Mouse (Mus musculus) forelimb bud, embryonic 11.5 days (tissue): ENCODE data around the gene Fmo1.

Experiments
- DNase-seq: peaks from one replicate; pipeline ENCODE4 v3.0.0-alpha.2; 2012; ENCODE audit warnings: low read depth, low spot score

Gene Fmo1

DNA sequence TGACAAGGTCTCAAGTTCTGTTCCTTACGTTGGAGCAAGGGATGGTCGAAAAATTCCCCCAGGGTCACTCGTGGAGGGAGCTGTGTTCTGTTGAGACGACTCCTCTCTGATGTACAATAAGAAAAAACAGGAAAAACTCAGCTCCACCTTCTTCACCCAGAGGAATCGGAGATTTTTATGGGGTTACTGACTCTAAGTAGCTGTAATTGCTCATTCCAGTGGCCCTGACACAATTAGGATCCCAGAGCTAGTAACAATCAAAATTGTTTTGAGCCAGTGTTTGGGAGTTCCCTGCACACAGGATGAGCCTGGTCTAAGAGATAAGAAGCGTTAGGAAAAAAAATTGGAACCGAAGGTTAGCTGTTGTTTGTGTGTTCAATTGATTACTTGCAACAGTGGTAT lies at the start of gene Fmo1:
Gene Fmo1 (minus strand): TSS at position 331 of the 402 bp plus-strand sequence.
- no peak for DNase-seq

GRCm38 (mm10) chr1:162914932-162915556 lies 48.6 kb upstream of the Fmo1 start:
- DNase-seq: no peak

- no peak for DNase-seq
These were observed 45.7 kb upstream of the Fmo1 start for GRCm38 (mm10) chr1:162912085-162912484.

- peak; percentile 14 for DNase-seq
These were observed 35.5 kb upstream of the Fmo1 start for GRCm38 (mm10) chr1:162901879-162902278.

GRCm38 (mm10) chr1:162897838-162898811 lies 31.7 kb upstream of the Fmo1 start, which contains the start of gene Fmo2:
Gene Fmo2, minus strand, starts transcription at chr1:162898726.
- DNase-seq: no peak

GRCm38 (mm10) chr1:162895900-162896299 lies 29.5 kb upstream of the Fmo1 start:
- peak; percentile 65 for DNase-seq

DNA sequence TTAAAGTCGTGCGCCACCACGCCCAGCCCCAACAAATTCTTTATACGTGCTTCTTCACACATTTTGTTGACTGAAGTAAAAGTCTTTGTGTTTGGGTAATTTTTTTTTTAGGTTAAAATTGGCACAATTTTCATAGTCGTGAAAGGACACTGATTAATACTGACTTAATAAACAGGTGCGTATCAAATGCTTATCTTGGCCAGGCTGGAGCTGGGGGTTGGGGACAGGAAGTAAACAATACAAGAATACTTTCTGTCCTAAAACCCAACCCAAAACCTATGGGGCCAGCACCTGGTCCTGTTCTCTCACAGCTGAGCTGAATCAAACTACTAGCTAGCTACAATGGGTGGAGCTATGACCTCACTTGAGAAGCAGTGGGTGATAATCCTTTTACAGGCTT lies 26.6 kb upstream of the Fmo1 start:
- no peak for DNase-seq

DNA sequence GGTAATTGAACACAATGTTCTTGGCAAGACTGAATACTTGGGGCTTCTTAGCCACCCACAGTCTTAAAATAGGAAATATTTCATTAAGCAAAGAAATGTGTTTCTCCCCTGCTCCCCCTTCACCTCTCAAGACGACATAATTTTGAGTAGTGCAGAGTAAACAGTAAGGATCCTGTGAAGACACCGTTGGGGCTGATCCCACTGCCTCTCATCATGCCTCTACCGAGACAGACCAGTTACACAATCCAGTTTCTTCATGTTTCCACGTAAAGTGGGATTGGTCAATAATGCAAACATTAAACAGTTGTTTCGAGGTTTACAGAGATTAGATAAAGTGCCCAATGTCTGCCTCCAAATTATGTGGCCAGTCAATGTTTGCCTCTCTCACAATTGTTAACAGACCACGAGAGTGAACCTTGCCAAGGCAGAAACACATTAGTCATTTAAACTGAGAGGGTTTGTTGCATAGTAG lies 25.6 kb upstream of the Fmo1 start:
- no peak for DNase-seq

DNA sequence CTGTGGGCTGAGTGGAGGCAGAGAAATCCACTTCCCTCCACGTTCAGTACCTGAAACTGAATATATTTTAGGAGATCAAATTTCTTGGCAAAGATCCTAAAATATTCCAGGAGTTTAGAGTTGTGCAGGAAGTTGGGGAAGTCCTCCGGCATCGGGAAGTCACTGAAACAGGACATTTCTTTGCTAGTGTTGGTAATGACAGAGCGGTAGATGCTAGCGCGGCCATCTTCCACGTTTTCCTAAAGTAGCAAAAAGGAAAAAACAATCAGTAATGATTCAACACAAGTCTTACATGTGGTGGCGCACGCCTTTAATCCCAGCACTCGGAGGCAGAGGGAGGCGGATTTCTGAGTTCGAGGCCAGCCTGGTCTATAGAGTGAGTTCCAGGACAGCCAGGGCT lies 22.2 kb upstream of the Fmo1 start:
- no peak for DNase-seq

DNA sequence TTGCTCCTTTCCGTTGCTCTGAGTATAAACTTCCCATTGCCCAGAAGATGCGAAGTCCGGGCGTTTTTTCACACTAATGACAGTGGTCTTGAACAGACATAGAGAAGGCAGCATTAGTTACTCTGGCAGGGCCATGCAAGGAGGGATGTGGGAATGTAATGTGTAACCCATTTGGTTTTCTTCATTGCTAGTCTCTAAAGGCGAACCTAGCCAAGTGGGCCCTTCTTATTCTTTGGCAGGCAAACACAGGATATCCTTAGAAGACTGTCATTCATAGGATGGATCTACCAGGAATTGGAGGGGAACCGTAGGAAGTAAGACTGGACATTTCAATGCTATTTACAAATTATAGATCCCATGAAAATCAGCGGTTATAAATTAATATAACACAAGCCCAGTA lies 21.2 kb upstream of the Fmo1 start:
- no peak for DNase-seq

DNA sequence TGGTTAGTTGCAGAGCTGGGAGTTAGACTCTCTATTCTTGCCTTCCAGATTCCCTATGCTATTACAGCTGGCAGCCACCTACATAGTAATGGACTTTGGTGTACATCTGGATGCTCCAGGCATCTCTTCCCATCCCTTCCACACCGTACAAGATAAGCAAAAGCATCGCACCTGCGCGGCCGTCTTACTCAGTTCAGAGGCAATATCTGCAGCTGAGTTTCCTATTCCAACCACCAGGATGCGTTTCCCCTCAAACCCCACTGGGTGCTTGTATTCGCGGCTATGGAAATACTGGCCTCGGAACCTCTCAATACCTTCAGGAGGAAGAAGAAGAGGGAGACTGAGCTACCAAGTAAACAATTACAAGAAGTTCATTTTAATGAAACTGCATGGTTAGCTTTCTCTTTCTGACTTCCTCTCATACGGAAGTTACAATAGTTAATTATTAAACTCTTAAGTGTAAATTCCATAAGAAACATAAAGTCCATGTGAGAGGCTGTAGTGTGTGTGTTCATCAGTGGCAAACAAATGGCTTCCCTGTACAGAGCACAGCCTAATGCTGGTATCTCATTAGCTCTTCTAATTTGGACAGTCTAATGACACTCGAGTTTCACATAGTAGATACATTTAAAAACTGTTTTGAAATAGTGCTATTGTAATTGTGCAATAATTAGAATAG lies 19.9 kb upstream of the Fmo1 start:
- DNase-seq: no peak

GRCm38 (mm10) chr1:162882681-162883080 lies 16.3 kb upstream of the Fmo1 start:
- DNase-seq: no peak

GRCm38 (mm10) chr1:162879595-162880369 lies 13.4 kb upstream of the Fmo1 start:
- no peak for DNase-seq

DNA sequence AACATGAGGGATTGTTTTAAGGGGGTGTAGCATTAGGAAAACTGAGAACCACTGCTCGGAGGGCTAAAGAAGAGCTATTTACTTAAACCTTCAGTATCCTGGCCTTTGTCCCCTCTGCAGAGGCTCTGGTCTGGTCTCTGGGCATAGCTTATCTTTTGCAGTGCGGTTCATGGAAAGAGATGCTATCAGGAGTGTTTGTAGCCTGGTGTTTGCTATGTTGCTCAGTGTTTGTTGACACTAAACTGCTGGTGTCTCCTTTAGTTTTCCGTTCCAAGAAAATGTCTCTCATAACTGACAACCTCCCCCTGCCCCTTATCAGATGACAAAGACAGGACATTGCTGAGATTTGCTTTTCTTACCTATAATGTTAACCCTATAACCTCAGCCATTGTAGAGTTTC lies 8.7 kb upstream of the Fmo1 start:
- DNase-seq: no peak

DNA sequence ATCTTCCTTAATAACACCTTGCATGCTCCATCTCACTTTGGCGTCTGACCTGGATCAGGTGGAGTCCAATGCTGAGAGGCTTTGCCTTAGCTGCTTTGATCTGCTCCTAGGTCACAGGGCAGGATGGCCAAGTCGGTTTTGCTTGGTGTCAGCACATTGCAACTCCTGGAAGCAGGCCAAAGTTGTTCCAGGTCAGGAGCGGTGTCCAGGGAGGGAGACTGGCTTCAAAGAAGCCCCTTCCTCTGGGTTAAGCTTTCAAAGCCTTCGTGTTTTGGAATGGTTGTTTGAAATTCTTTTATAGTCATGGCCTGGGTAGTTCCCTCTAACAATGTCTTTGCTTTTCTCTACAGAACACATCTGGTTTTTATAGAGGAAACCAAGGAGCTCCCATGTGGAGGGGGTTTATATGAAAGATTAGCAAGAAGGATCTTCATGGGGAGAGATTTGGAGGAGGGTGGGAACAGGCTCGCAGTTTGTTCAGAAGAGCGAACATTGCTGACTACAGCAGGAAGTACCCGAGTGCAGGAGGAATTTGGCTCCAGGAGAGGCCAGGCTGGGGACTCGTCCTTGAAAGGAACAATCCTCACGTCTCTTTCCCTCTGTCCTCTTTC lies 5.4 kb upstream of the Fmo1 start:
- peak; percentile 55 for DNase-seq

DNA sequence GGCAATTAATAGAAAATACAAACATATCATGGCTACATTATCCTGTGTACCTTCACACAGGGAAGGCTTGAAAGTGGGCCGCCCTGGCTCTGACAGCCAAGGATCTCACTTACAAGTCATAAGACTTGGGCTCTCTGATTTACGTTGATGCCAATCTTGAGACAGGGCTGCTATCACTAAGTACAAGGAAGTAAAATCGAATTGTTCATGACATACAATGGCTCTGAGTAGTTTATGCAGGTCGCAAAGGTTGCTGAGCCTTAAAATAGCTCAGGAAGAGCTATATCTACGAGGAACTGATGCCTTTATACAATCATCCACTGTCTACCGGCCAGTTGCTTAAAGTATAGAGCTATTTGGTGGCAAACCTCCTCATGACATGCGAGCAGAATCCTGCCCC lies 4.6 kb upstream of the Fmo1 start:
- DNase-seq: no peak

DNA sequence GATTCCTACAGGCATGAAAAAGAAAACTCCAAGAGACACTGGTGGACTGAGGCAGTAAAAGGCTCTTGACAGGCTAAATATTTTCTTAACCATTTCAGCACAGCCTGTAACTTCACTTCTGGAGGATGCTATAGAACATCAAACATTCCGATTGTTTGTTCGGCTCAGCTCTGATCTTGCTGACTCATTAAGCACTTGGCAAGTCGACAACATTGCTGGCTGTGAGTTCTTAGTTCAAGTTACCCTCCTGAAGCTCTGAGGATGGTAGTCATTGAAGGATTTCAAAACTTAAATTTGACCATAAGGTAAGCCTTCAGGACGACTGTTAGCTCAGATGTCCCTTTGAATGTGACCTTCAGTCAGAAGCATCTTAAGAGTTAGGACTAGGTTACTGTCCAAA lies 986 bp upstream of the Fmo1 start:
- no peak for DNase-seq

GRCm38 (mm10) chr1:162865493-162865830 lies 948 bp downstream of the Fmo1 start:
- DNase-seq: no peak

- DNase-seq: no peak
These were observed 1.5 kb downstream of the Fmo1 start for GRCm38 (mm10) chr1:162864816-162865492.

- no peak for DNase-seq
These were observed 2.1 kb downstream of the Fmo1 start for GRCm38 (mm10) chr1:162864279-162864678.
